Mouse (Mus musculus) liver, embryonic 14.5 days (tissue): ENCODE measurements around the gene Cacng4. TPM values are rescaled to one million over a fixed set of nuclear protein-coding genes. Genes with fewer than 3 reads are reported as not detected.

ENCODE experiments used
- ATAC-seq: fragments of 200-750 bp; cut with Nextera tagmentation; 2 replicates; pipeline ENCODE4 v1.8.0; 2017; ENCODE audit warnings: moderate number of reproducible peaks, mild to moderate bottlenecking, moderate library complexity; ENCODE audit not compliant: insufficient read depth
- DNase-seq, 3 experiments: peaks; one replicate each; pipeline ENCODE4 v3.0.0-alpha.2; 2012 to 2013; ENCODE audit warnings: low read depth in 3 of 3, low spot score in 3 of 3
- H3K27ac ChIP-seq: fragments of 300-500 bp; sonication (generic); 2 replicates; pipeline ENCODE4 v1.5.1; 2014; ENCODE audit warnings: moderate library complexity, mild to moderate bottlenecking, control low read depth, inconsistent platforms
- H3K27me3 ChIP-seq: fragments of 300-500 bp; sonication (generic); 2 replicates; pipeline ENCODE4 v1.6.1; 2014; ENCODE audit warnings: mild to moderate bottlenecking, low read length, moderate library complexity; ENCODE audit not compliant: control insufficient read depth, insufficient read depth
- H3K36me3 ChIP-seq: fragments of 300-500 bp; sonication (generic); replicated peaks from 2 replicates; pipeline ENCODE4 v1.6.1; 2014; ENCODE audit warnings: low read depth; ENCODE audit not compliant: control insufficient read depth, insufficient read depth
- H3K4me1 ChIP-seq, 2 experiments: fragments of 200-500 bp in 1 of 2; fragments of 300-500 bp in 1 of 2; sonication (generic) in 1 of 2; replicated peaks; 2 replicates each; pipeline ENCODE4 v1.6.1; 2012 to 2014; ENCODE audit warnings: antibody characterized with exemption in 1 of 2, inconsistent platforms in 1 of 2, low read length in 1 of 2; ENCODE audit not compliant: control insufficient read depth in 2 of 2, insufficient read depth in 2 of 2
- H3K4me2 ChIP-seq: fragments of 300-500 bp; sonication (generic); 2 replicates; pipeline ENCODE4 v1.6.1; 2014; ENCODE audit warnings: low read depth, mild to moderate bottlenecking, control low read depth, moderate library complexity
- H3K4me3 ChIP-seq, 2 experiments: fragments of 200-500 bp in 1 of 2; fragments of 300-500 bp in 1 of 2; sonication (generic) in 1 of 2; 2 replicates each; pipeline ENCODE4 v1.5.1; 2012 to 2014; ENCODE audit warnings: low read depth in 2 of 2, low read length in 2 of 2, mild to moderate bottlenecking in 2 of 2, control low read depth in 1 of 2, inconsistent platforms in 1 of 2, moderate library complexity in 1 of 2; ENCODE audit not compliant: insufficient read depth in 1 of 2
- H3K9ac ChIP-seq: fragments of 300-500 bp; sonication (generic); replicated peaks from 2 replicates; pipeline ENCODE4 v1.6.1; 2014; ENCODE audit warnings: mild to moderate bottlenecking, control low read depth, moderate library complexity
- H3K9me3 ChIP-seq: fragments of 300-500 bp; sonication (generic); 2 replicates; pipeline ENCODE4 v1.6.1; 2016; ENCODE audit warnings: low read length, mixed read lengths; ENCODE audit not compliant: control insufficient read depth
- CTCF ChIP-seq: IDR thresholded peaks from 2 replicates; pipeline ENCODE4 v1.5.1; 2016; ENCODE audit warnings: antibody characterized with exemption, low read depth, control low read depth
- EP300 ChIP-seq: IDR thresholded peaks from 2 replicates; pipeline ENCODE4 v1.6.1; 2016; ENCODE audit warnings: antibody characterized with exemption, low read depth
- WGBS: fragments of 180-500 bp; shearing (Covaris S2); extraction: QIAGEN DNeasy Blood & Tissue Kit; methylation state at CpG from one replicate; pipeline ENCODE4 v1.1.7; 2014; ENCODE audit not compliant: insufficient replicate concordance; 5-methylcytosine and 5-hydroxymethylcytosine counted together
- polyA plus RNA-seq, 2 experiments: library from polyadenylated mRNA; depleted of rRNA in 1 of 2; stranded (reverse) in 1 of 2; unstranded in 1 of 2; fragments of >200 nt; fragmentation: Nextera tagmentation in 1 of 2; extraction: Ambion mirVana in 1 of 2; gene quantifications; 2 replicates each; pipeline versions ENCODE4 v1.2.1 to v1.2.3; 2012 to 2014

The Cacng4 gene
- polyA plus RNA-seq, 2 experiments: 0.09 to 0.15 TPM

DNA sequence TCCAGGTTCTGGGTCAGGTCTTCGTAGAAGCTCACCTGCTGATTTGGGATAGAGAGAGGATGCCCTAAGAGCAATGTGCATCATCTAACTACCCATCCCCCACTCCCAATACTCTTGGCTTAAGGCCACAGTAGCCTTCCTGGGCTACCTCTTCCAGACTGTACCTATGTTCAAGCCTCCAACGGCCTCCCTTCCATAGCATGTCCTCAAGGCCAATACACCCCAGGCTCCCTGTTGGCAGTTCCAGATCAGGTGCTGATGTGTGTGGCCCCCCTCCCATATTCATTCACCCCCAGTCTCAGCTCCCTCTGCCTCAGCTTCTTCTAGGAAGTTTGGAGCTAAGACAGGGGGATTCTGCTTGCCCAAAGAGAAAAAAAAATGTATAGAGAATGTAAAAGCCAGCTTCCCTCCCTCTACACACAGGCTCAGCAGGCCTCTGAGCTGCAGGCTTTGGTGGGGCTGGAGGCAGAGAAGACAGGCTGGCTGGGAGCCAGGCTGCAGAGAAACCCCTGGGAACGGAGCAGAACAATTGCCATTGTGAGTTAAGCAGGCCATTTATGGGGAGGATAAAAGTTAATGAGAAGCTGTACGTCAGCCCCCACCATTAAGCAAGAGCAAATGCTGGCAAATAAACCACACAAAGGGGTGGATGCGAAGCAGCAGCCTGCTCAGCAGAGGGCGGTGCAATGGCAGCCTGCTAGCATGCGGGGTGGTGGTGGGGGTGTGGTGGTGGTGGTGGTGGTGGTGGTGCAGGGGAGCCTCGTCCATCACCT lies 31.5 kb downstream of the Cacng4 start:
- 31% methylated on average over 8 of the region's 8 CpGs for WGBS
- H3K4me3 ChIP-seq: no peak overlapping the region
- no peak for DNase-seq
- H3K9ac ChIP-seq: no peak overlapping the region
- H3K4me2 ChIP-seq: no peak overlapping the region
- H3K4me1 ChIP-seq: no peaks in the 10 kb centered on the region
- H3K27ac ChIP-seq: no peak overlapping the region
- no peaks in the 10 kb centered on the region for H3K27me3 ChIP-seq
- no peak for ATAC-seq
- TF ChIP-seq EP300: no peak
- TF ChIP-seq CTCF: 0 out of 2 replicates have a peak, but pooled peaks have one; percentile 2
- H3K36me3 ChIP-seq: no peaks in the 10 kb centered on the region
- H3K9me3 ChIP-seq: no peaks in the 10 kb centered on the region

DNA sequence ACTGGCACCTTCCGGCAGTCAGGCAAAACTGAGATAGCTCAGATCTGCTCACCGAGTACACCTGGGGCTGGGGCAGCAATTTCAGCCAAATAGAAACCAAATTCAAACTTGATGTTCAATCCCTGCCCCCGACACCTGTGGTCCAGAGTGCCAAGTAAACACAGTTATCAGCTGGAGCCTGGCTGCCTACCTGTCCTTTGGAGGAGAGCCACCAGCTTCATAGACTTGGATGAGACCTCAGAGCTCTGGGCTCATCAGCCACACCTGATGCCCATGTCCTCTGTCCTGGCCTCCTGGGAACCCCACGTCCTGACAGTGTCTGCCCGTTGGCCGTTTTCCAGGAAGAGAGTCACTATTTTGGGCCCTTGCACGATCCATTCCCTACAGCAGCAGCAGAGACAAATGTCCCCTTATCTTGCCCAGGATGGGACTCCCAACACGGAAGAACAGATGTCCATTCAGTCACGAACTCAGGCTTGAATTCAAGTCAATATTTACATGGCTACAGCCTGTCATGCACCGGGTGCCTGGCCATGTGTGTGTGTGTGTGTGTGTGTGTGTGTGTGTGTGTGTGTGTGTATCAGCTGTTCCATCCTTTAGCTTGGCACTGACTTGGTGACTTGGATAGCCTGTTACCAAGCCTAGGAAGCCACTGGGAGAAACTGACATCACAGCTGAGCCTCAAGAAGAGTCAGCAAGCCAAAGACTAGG lies 32.4 kb downstream of the Cacng4 start:
- TF ChIP-seq EP300 (no peak), CTCF (no peak)
- WGBS: 54% methylated on average over 10 of the region's 10 CpGs
- Histone ChIP-seq H3K36me3 (no peaks in the 10 kb centered on the region), H3K27me3 (no peaks in the 10 kb centered on the region), H3K9ac (no peak overlapping the region), H3K27ac (no peak overlapping the region), H3K4me2 (no peak overlapping the region), H3K9me3 (no peaks in the 10 kb centered on the region), H3K4me3 (no peak overlapping the region), H3K4me1 (no peaks in the 10 kb centered on the region)
- no peak for DNase-seq
- ATAC-seq: no peak

DNA sequence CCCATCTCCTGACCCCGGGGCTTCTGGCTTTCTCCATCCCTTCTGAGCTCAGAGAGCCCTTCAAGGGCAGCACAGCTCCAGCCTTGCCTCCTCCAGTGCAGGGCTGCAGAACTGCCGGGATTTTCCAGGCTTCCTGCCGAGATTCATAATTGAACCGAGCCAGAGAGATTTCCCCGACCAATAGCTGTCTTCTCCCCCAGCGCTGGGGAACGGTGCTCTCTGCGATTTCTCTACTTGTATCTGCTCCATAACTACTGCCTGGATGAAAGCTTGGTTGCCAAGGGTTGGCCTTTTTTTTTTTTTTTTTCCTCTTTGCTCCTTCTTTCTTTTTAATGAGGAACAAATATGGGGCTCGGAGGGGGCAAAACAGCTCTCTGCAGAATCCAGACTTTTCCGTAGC lies 34.4 kb downstream of the Cacng4 start:
- no peaks in the 10 kb centered on the region for H3K36me3 ChIP-seq
- WGBS: 61% methylated on average over 10 of the region's 10 CpGs

DNA sequence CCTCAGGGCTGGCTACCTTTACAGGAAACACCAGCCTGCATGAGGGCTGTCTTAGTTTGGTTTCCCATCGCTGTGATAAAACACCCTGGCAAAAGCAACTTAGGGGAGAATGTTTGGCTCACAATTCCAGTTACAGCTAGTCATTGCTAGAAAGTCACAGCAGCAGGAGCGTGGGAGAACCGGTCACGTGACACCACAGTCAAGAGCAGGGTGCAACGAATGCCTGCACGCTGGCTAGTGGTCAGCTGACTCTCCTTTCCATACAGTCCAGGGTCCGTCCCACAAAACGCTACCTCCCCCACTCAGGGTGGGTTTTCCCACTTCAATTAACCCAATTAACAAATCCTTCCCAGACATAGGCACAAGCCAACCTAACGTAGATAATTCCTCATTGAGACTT lies 34.8 kb downstream of the Cacng4 start:
- no peak overlapping the region for H3K4me3 ChIP-seq
- ATAC-seq: no peak
- H3K27me3 ChIP-seq: no peaks in the 10 kb centered on the region
- no peak overlapping the region for H3K4me2 ChIP-seq
- H3K9ac ChIP-seq: no peak overlapping the region
- 66% methylated on average over 9 of the region's 9 CpGs for WGBS
- no peak for DNase-seq
- no peak overlapping the region for H3K27ac ChIP-seq
- TF ChIP-seq EP300: no peak
- no peak for TF ChIP-seq CTCF
- H3K4me1 ChIP-seq: no peaks in the 10 kb centered on the region
- no peaks in the 10 kb centered on the region for H3K9me3 ChIP-seq
- no peaks in the 10 kb centered on the region for H3K36me3 ChIP-seq

More for the DNA sequence above, 34.4 kb downstream of the Cacng4 start:
- Histone ChIP-seq H3K9me3 (no peaks in the 10 kb centered on the region), H3K4me3 (no peak overlapping the region), H3K9ac (no peak overlapping the region), H3K4me1 (no peaks in the 10 kb centered on the region), H3K27me3 (no peaks in the 10 kb centered on the region), H3K4me2 (no peak overlapping the region), H3K27ac (no peak overlapping the region)
- ATAC-seq (no peak), DNase-seq (no peak)
- TF ChIP-seq CTCF (no peak), EP300 (no peak)

DNA sequence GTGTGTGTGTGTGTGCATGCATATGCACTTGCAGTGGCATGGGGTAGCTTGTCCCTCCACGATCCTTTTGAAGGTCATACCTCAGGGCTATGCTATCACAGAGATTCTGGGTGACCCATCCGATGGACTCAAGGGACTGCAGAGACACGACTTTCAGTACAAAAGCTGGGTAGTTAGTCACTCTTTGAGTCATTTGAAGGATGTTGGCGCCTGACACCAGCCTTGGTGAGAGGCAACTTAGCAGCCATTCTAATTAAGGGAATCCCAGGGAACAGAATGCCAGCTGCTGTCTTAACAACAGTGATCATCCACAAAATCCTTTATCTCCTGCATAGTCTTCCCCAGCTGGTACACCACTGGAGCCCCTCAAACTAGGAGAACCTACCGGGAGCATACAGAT lies 45.2 kb downstream of the Cacng4 start:
- TF ChIP-seq EP300 (no peak), CTCF (no peak)
- ATAC-seq: no peak
- no peaks in the 10 kb centered on the region for H3K36me3 ChIP-seq

More for the DNA sequence above, 45.2 kb downstream of the Cacng4 start:
- Histone ChIP-seq H3K9me3 (no peaks in the 10 kb centered on the region), H3K4me1 (no peaks in the 10 kb centered on the region), H3K4me3 (no peak overlapping the region), H3K27ac (no peak overlapping the region), H3K27me3 (no peaks in the 10 kb centered on the region), H3K4me2 (no peak overlapping the region), H3K9ac (no peak overlapping the region)
- 61% methylated on average over 5 of the region's 5 CpGs for WGBS
- no peak for DNase-seq
